In genomic region chr8:107424176-107424575, GRCm38 (mm10) we compare ENCODE assay signal across 8 mouse cellular contexts. TPM values are rescaled to one million over a fixed set of nuclear protein-coding genes. Genes with fewer than 3 reads are reported as not detected.
DNase-seq lines count a peak whose midpoint lies in the region; ATAC-seq and TF ChIP-seq lines count a peak whose summit lies in the region.

No protein-coding gene starts in this region.

- no peak for ATAC-seq in kidney, postnatal 0 days (replicated peaks; ENCODE audit: low FRiP score, low read depth)
- ATAC-seq in embryonic facial prominence, embryonic 14.5 days (ENCODE audit: low read depth) = no peak
- ATAC-seq in limb, embryonic 11.5 days (ENCODE audit: insufficient number of reproducible peaks, low FRiP score, low TSS enrichment, low read depth) = no peak
- ATAC-seq in neural tube, embryonic 12.5 days (ENCODE audit: low FRiP score, low read depth) = peak; percentile 18; the same call in 1 of the 2 replicates

- peaks cover 5% of the 10 kb centered on the region; the same call in 1 of the 2 replicates for H3K4me1 ChIP-seq in kidney, postnatal 0 days (replicated peaks; ENCODE audit: insufficient read depth, low read length)
- H3K4me1 ChIP-seq in embryonic facial prominence, embryonic 14.5 days (ENCODE audit: control insufficient read depth, insufficient read depth, low read length) = peaks cover 12% of the 10 kb centered on the region
- peaks cover 3% of the 10 kb centered on the region; the same call in 1 of the 2 replicates for H3K4me1 ChIP-seq in limb, embryonic 11.5 days (ENCODE audit: control insufficient read depth, insufficient read depth, low read length)
- H3K4me1 ChIP-seq in neural tube, embryonic 12.5 days = peaks cover 15% of the 10 kb centered on the region

- 30% methylated on average over 9 of the region's 9 CpGs for WGBS in kidney, postnatal 0 days
- whole genome bisulfite sequencing in embryonic facial prominence, embryonic 14.5 days = 27% methylated on average over 9 of the region's 9 CpGs
- 37% methylated on average over 9 of the region's 9 CpGs for WGBS in limb, embryonic 11.5 days
- 37% methylated on average over 9 of the region's 9 CpGs for WGBS in neural tube, embryonic 12.5 days

- peak overlapping the region; percentile 86 for H3K4me3 ChIP-seq in kidney, postnatal 0 days (replicated peaks; ENCODE audit: low read depth, low read length)
- peak overlapping the region; percentile 78 for H3K4me3 ChIP-seq in embryonic facial prominence, embryonic 14.5 days (ENCODE audit: low read depth, low read length)
- peak overlapping the region; percentile 82 for H3K4me3 ChIP-seq in limb, embryonic 11.5 days (ENCODE audit: low read depth, low read length)
- peak overlapping the region; percentile 90 for H3K4me3 ChIP-seq in neural tube, embryonic 12.5 days

- DNase-seq in kidney, postnatal 0 days (ENCODE audit: low spot score) = no peak
- no peak for DNase-seq in kidney, adult 8-10 months
- DNase-seq in embryonic facial prominence, embryonic 14.5 days (ENCODE audit: low spot score) = no peak
- DNase-seq in limb, embryonic 11.5 days (ENCODE audit: low spot score) = no peak
- DNase-seq in layer of hippocampus, postnatal 25 days (ENCODE audit: extremely low spot score in 1 of 2, low spot score in 1 of 2) = no peak
- no peak for DNase-seq in spleen, postnatal 10 days (ENCODE audit: low spot score in 2 of 2)
- no peak for DNase-seq in cerebellum, adult 11-12 months

- no peaks in the 10 kb centered on the region for H3K9me3 ChIP-seq in kidney, postnatal 0 days (replicated peaks; ENCODE audit: low read length)
- no peaks in the 10 kb centered on the region for H3K9me3 ChIP-seq in embryonic facial prominence, embryonic 14.5 days (ENCODE audit: control insufficient read depth, low read length)
- H3K9me3 ChIP-seq in limb, embryonic 11.5 days (ENCODE audit: control insufficient read depth, low read length) = no peaks in the 10 kb centered on the region
- H3K9me3 ChIP-seq in neural tube, embryonic 12.5 days = no peaks in the 10 kb centered on the region

- peak overlapping the region; percentile 86 for H3K4me2 ChIP-seq in kidney, postnatal 0 days (ENCODE audit: low read length)
- H3K4me2 ChIP-seq in embryonic facial prominence, embryonic 14.5 days (ENCODE audit: low read depth, low read length) = peak overlapping the region; percentile 83
- H3K4me2 ChIP-seq in limb, embryonic 11.5 days (ENCODE audit: low read depth, severe bottlenecking) = peak overlapping the region; percentile 60
- peak overlapping the region; percentile 84 for H3K4me2 ChIP-seq in neural tube, embryonic 12.5 days (replicated peaks)

- no peaks in the 10 kb centered on the region for H3K27me3 ChIP-seq in kidney, postnatal 0 days (ENCODE audit: insufficient read depth, low read length)
- H3K27me3 ChIP-seq in embryonic facial prominence, embryonic 14.5 days (replicated peaks; ENCODE audit: control insufficient read depth, insufficient read depth, low read length) = no peaks in the 10 kb centered on the region
- no peaks in the 10 kb centered on the region for H3K27me3 ChIP-seq in limb, embryonic 11.5 days (ENCODE audit: control insufficient read depth, insufficient read depth, low read length)
- H3K27me3 ChIP-seq in neural tube, embryonic 12.5 days (replicated peaks) = 0 out of 2 replicates have a peak, but pooled peaks cover 3% of the 10 kb centered on the region

- peaks cover 23% of the 10 kb centered on the region for H3K36me3 ChIP-seq in kidney, postnatal 0 days (ENCODE audit: insufficient read depth, low read length)
- H3K36me3 ChIP-seq in embryonic facial prominence, embryonic 14.5 days (ENCODE audit: control insufficient read depth, insufficient read depth, low read length) = peaks cover 41% of the 10 kb centered on the region
- peaks cover 14% of the 10 kb centered on the region for H3K36me3 ChIP-seq in limb, embryonic 11.5 days (ENCODE audit: control insufficient read depth, insufficient read depth, low read length)
- peaks cover 37% of the 10 kb centered on the region for H3K36me3 ChIP-seq in neural tube, embryonic 12.5 days

- TF ChIP-seq CTCF in kidney, postnatal 0 days (IDR thresholded peaks at IDR 0.05; ENCODE audit: low read depth) = no peak

- H3K27ac ChIP-seq in kidney, postnatal 0 days = peak overlapping the region; percentile 69; the same call in 1 of the 2 replicates
- H3K27ac ChIP-seq in embryonic facial prominence, embryonic 14.5 days (replicated peaks; ENCODE audit: low read depth, low read length) = peak overlapping the region; percentile 10; the same call in 1 of the 2 replicates
- 0 out of 2 replicates have a peak overlapping the region, but pooled peaks have one; percentile 36 for H3K27ac ChIP-seq in limb, embryonic 11.5 days (replicated peaks; ENCODE audit: low read depth, low read length)
- H3K27ac ChIP-seq in neural tube, embryonic 12.5 days = no peak overlapping the region

- peak overlapping the region; percentile 79 for H3K9ac ChIP-seq in kidney, postnatal 0 days (ENCODE audit: low read depth, low read length)
- peak overlapping the region; percentile 89 for H3K9ac ChIP-seq in embryonic facial prominence, embryonic 14.5 days (ENCODE audit: low read depth, low read length)
- peak overlapping the region; percentile 89 for H3K9ac ChIP-seq in limb, embryonic 11.5 days (ENCODE audit: low read length)
- peak overlapping the region; percentile 81 for H3K9ac ChIP-seq in neural tube, embryonic 12.5 days

RNA-seq across cellular contexts. Expression of gene Nob1, which starts 0.7 kb away (rescaled TPM):
- 47.5 and 50.0 TPM in 2 replicates for polyA plus RNA-seq in kidney, postnatal 0 days (2015; fragmentation: Nextera tagmentation; extraction: Ambion mirVana)
- polyA plus RNA-seq in embryonic facial prominence, embryonic 14.5 days (2014; fragmentation: Nextera tagmentation; extraction: Ambion mirVana) = 42.7 and 42.8 TPM in 2 replicates
- polyA plus RNA-seq in limb, embryonic 11.5 days (2014; fragmentation: Nextera tagmentation; extraction: Ambion mirVana) = 94.9 and 103 TPM in 2 replicates
- polyA plus RNA-seq in neural tube, embryonic 12.5 days (2016; fragmentation: Nextera tagmentation; extraction: Ambion mirVana) = 79.1 and 81.5 TPM in 2 replicates
- total RNA-seq in layer of hippocampus, postnatal 25 days (2021) = 10 to 100 TPM; 40.4 to 40.7 TPM

RNA-seq across cellular contexts. Expression of gene Wwp2, which starts 12.0 kb away (rescaled TPM):
- polyA plus RNA-seq in kidney, postnatal 0 days (2015; fragmentation: Nextera tagmentation; extraction: Ambion mirVana) = 38.9 and 46.8 TPM in 2 replicates
- 77.8 and 112 TPM in 2 replicates for polyA plus RNA-seq in embryonic facial prominence, embryonic 14.5 days (2014; fragmentation: Nextera tagmentation; extraction: Ambion mirVana)
- polyA plus RNA-seq in limb, embryonic 11.5 days (2014; fragmentation: Nextera tagmentation; extraction: Ambion mirVana) = 165 and 176 TPM in 2 replicates
- polyA plus RNA-seq in neural tube, embryonic 12.5 days (2016; fragmentation: Nextera tagmentation; extraction: Ambion mirVana) = 74.2 and 79.0 TPM in 2 replicates
- total RNA-seq in layer of hippocampus, postnatal 25 days (2021) = 10 to 100 TPM; 36.3 to 37.0 TPM

RNA-seq across cellular contexts. Expression of gene Nqo1, which starts 21.2 kb away (rescaled TPM):
- 15.9 and 21.2 TPM in 2 replicates for polyA plus RNA-seq in kidney, postnatal 0 days (2015; fragmentation: Nextera tagmentation; extraction: Ambion mirVana)
- polyA plus RNA-seq in embryonic facial prominence, embryonic 14.5 days (2014; fragmentation: Nextera tagmentation; extraction: Ambion mirVana) = 17.9 and 19.7 TPM in 2 replicates
- 19.5 and 21.5 TPM in 2 replicates for polyA plus RNA-seq in limb, embryonic 11.5 days (2014; fragmentation: Nextera tagmentation; extraction: Ambion mirVana)
- 3.5 and 3.8 TPM in 2 replicates for polyA plus RNA-seq in neural tube, embryonic 12.5 days (2016; fragmentation: Nextera tagmentation; extraction: Ambion mirVana)
- total RNA-seq in layer of hippocampus, postnatal 25 days (2021) = 1 to 10 TPM; 5.3 to 5.7 TPM
